Mouse (Mus musculus) olfactory bulb, adult 2 months (tissue): ENCODE measurements at regions not wholly inside any gene's neighbourhood (a gene's known extent, or its start where the extent isn't known, plus 50 kb on each side); places are given as distances from the start of the nearest gene placed in this dataset.

Experiments
- H3K27ac ChIP-seq: fragments of 200-500 bp; 2 replicates; pipeline ENCODE4 v1.5.1; 2012; ENCODE audit warnings: low read depth, low read length; ENCODE audit not compliant: insufficient read depth
- H3K4me1 ChIP-seq: fragments of 200-500 bp; 2 replicates; pipeline ENCODE4 v1.6.1; 2012; ENCODE audit warnings: low read length; ENCODE audit not compliant: control insufficient read depth, insufficient read depth
- H3K4me3 ChIP-seq: fragments of 200-500 bp; 2 replicates; pipeline ENCODE4 v1.5.1; 2012; ENCODE audit warnings: mild to moderate bottlenecking, low read depth, low read length, moderate library complexity; ENCODE audit not compliant: insufficient read depth
- CTCF ChIP-seq: fragments of 200-500 bp; IDR thresholded peaks from 2 replicates; pipeline ENCODE4 v1.5.1; 2012; ENCODE audit warnings: low read depth, mild to moderate bottlenecking, low read length, moderate library complexity; ENCODE audit not compliant: insufficient read depth
- POLR2A ChIP-seq: fragments of 200-500 bp; IDR thresholded peaks from 2 replicates; pipeline ENCODE4 v1.6.1; 2012; ENCODE audit warnings: mild to moderate bottlenecking, low read depth, low read length, moderate library complexity; ENCODE audit not compliant: insufficient read depth
- WGBS: fragments of 180-500 bp; shearing (Covaris S2); methylation state at CpG from one replicate; pipeline ENCODE4 v1.1.7; 2018; 5-methylcytosine and 5-hydroxymethylcytosine counted together

DNA sequence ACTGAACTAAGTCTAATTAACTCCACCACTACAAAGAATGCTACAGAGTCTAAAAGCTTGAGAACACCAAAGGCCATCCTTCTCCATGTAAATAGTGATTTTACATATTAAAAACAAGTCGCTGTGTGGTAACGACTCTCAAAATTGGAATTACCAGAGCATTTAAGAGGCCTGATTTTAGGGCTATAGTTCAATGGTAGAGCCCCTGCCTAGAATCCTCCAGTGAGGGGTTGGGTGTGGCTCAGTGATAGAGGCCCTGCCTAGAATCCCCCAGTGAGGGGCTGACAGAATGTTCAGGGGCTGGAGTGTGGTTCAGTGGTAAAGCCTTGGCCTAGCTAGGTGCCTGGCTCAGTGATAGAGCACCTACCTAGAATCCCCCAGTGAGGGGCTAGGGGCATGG is 413.3 kb upstream of the Castor2 start:
- Histone ChIP-seq H3K27ac (no peak overlapping the region), H3K4me3 (no peak overlapping the region), H3K4me1 (no peaks in the 10 kb centered on the region)
- TF ChIP-seq CTCF (no peak), POLR2A (no peak)
- WGBS: 68% methylated on average over 2 of the region's 2 CpGs

DNA sequence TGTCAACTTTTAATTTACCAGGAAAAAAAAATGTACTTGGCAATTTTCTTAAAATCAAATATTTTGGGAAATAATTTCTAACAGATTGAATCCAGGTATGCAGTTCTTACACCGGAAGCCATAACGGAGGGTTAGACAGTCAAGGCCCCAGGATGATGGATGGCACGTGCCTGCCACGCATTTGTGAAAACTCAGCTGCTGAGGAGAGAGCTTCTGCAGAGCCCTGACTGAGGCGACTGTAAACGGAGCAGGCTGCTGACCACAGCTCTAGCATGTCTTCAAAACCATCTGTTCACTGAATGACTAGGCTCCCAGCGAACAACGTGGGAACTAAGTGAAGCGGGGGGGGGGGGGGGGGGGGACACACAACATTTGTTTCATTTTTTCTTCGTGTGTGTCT is 416.5 kb upstream of the Castor2 start:
- Histone ChIP-seq H3K4me1 (no peaks in the 10 kb centered on the region), H3K4me3 (no peak overlapping the region), H3K27ac (no peak overlapping the region)
- TF ChIP-seq CTCF: no peak
- TF ChIP-seq POLR2A: no peak
- WGBS: 74% methylated on average over 10 of the region's 10 CpGs

GRCm38 (mm10) chr5:133676791-133677450 is 422.6 kb upstream of the Castor2 start:
- no peak for TF ChIP-seq POLR2A
- no peak for TF ChIP-seq CTCF
- peak overlapping the region; percentile 20; the same call in 1 of the 2 replicates for H3K27ac ChIP-seq
- 54% methylated on average over 15 of the region's 15 CpGs for WGBS
- H3K4me1 ChIP-seq: peaks cover 20% of the 10 kb centered on the region
- no peak overlapping the region for H3K4me3 ChIP-seq

- 33% methylated on average over 3 of the region's 3 CpGs for WGBS
- TF ChIP-seq CTCF (no peak), POLR2A (no peak)
- Histone ChIP-seq H3K4me3 (no peak overlapping the region), H3K27ac (0 out of 2 replicates have a peak overlapping the region, but pooled peaks have one; percentile 20), H3K4me1 (peaks cover 20% of the 10 kb centered on the region)
These were observed 423.9 kb upstream of the Castor2 start for GRCm38 (mm10) chr5:133675636-133676035.

GRCm38 (mm10) chr5:133666473-133666872 is 433.0 kb upstream of the Castor2 start:
- TF ChIP-seq CTCF (no peak), POLR2A (no peak)
- no peak overlapping the region for H3K4me3 ChIP-seq
- H3K4me1 ChIP-seq: no peaks in the 10 kb centered on the region; the same call in 1 of the 2 replicates
- WGBS: 64% methylated on average over 6 of the region's 6 CpGs
- H3K27ac ChIP-seq: no peak overlapping the region

DNA sequence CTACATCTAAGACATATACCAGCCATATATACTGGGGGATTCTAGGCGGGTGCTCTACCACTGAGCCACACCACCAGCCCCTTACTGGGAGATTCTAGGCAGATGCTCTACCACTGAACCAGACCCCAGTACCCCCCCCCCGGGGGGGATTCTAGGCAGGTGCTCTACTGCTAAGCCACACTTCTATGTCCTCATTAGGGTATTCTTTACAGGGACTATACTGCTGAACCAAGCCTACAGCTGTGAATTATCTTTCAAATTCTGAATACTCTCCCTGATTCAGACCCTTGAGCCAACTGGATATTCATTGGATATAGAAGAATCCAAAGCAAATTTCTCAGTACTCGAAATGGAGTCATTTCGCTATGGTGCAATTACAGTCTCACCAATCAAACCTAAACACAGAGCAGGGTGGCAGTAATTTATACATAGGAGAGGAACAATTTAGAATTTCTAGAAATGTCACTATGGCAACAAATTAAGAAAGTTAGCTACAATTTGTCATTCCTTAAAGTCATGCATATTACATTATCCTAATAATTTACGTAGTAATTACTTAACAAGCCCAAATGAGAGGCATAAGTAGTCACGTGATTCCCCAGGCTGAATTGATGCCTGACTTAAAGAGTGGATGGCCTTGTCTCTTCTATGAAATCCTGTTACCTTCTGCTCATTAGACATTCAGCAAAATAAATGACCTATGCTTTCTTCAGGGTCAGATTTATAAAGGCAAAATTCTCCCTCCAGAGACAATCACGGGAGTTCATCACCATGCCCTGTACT is 436.8 kb upstream of the Castor2 start:
- TF ChIP-seq CTCF (no peak), POLR2A (no peak)
- Histone ChIP-seq H3K4me3 (no peak overlapping the region), H3K27ac (no peak overlapping the region), H3K4me1 (no peaks in the 10 kb centered on the region)
- 51% methylated on average over 7 of the region's 7 CpGs for WGBS

GRCm38 (mm10) chr5:133660351-133660750 is 439.2 kb upstream of the Castor2 start:
- TF ChIP-seq POLR2A: no peak
- TF ChIP-seq CTCF: no peak
- Histone ChIP-seq H3K27ac (no peak overlapping the region), H3K4me1 (no peaks in the 10 kb centered on the region), H3K4me3 (no peak overlapping the region)
- WGBS: 67% methylated on average over 11 of the region's 11 CpGs

- 81% methylated on average over 8 of the region's 8 CpGs for WGBS
- H3K27ac ChIP-seq: no peak overlapping the region
- no peaks in the 10 kb centered on the region for H3K4me1 ChIP-seq
- no peak overlapping the region for H3K4me3 ChIP-seq
- no peak for TF ChIP-seq CTCF
- TF ChIP-seq POLR2A: no peak
These were observed 442.7 kb upstream of the Castor2 start for GRCm38 (mm10) chr5:133656837-133657236.

DNA sequence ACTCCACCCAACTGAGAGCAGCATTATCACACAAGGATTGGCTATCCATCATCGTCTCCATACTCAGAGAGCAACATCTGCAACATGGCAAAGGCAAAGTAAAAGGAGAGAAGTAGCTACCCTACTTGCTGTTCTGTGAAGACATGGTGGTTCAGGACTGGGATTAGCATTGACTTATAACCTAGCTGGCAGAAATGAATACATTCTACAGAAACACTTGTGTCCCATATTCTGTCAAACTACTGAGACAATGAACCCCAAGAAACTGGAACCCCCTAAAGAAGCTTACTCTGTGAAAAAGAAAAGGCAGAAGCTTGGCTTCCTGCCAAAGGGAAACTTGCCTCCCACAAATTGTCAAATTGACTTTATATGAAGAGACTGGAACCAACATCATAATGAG is 446.1 kb upstream of the Castor2 start:
- WGBS: 88% methylated on average over 1 of the region's 1 CpGs
- no peak overlapping the region for H3K27ac ChIP-seq

More for the DNA sequence above, 446.1 kb upstream of the Castor2 start:
- TF ChIP-seq CTCF: no peak
- no peak for TF ChIP-seq POLR2A
- Histone ChIP-seq H3K4me3 (no peak overlapping the region), H3K4me1 (no peaks in the 10 kb centered on the region; the same call in 1 of the 2 replicates)
